Mouse (Mus musculus): Measurements from ENCODE around the gene Mdfic.
A peak's percentile ranks its signal among the peaks of the same experiment; 100 is the strongest.

The Mdfic gene

GRCm38 (mm10) chr6:15742591-15743149 is 22.2 kb downstream of the Mdfic start:
- DNase-seq (ENCODE audit: low read depth, low spot score): no peak

DNA sequence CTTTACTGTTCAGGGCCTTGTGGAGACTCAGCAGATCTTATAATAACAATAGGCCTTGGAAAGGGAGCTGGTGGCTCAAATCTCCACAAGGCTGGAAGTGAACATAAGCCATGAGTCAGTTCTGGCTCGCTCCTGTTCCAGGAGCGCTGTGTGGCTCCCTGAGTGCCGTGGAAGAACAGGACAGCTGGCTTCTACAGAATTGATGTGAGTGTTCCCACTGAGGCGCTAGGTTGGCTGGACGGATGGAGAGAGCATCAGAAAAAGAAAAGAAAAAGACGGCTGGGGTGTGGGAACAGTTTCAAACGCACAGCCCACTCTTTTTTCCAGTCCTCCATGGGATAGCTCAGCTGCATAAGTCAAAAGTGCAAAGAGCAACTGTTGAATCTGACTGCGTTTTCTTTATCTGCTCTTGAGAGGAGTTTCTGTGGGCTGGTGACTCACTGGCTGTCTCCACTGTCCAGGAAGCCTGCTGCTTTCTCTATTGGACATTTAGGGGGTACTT is 22.9 kb downstream of the Mdfic start:
- peak; percentile 82 for DNase-seq (ENCODE audit: low read depth, low spot score)

DNA sequence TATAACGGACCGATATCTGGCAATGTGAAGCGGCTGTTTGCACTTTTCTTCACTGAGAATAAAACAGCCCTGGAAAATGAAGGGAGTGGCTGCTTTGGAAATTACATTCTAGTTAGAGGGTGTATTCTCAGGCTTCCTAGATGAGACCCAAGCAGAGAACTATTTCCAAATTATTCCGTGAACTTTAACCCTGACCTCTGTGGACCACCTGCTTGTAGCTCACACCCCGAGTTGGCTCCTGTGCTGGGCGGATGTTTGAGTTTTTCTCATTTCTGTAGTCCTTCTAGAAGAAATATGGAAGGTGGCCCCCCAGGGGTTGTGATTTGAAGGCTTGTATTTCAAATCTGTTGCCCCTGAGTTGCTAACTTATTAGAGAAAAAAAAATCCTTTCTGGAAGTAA is 23.3 kb downstream of the Mdfic start:
- DNase-seq (ENCODE audit: low read depth, low spot score): no peak

DNA sequence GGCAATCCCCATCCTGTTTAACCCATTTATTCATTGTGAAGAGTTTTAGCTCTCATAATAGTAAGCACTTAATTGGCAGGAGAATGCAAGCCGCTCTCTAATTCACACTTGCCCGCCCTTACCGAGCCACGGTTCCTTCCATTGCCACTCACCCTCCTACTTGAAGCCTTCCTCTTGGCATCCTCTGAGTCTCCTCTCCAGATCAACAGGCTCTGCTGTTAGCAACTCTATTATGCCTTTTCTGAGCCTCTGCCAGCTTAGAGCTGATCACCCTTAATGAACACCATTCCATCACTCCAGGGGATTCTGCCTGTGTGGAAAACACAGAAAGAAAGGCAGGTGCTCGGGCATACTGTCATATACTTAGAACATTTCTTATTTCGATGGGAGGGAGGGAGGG is 24.9 kb downstream of the Mdfic start:
- DNase-seq (ENCODE audit: low read depth, low spot score): no peak

GRCm38 (mm10) chr6:15745891-15746290 is 25.4 kb downstream of the Mdfic start:
- no peak for DNase-seq (ENCODE audit: low read depth, low spot score)

- DNase-seq (ENCODE audit: low read depth, low spot score): no peak
Measured at GRCm38 (mm10) chr6:15747396-15748155, 27.1 kb downstream of the Mdfic start.

DNA sequence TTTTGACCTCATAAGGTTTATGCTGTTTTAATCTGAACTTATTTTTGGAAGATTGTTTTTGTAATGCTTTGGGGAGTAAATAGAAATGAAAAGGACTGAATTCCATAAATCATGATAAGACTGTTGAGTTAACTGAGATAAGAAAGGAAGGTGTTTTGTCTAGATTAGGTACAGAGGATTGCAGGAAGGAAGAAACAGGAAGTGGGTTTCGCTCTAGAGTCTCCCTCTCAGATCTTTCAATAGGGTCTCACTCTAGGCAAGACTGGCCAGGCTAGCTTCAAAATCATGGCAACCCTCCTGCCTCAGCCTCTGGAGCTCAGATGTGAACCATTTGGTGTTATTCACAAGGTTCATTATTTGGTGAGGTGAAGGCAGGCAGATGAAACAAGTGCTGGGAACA is 27.8 kb downstream of the Mdfic start:
- no peak for DNase-seq (ENCODE audit: low read depth, low spot score)

DNA sequence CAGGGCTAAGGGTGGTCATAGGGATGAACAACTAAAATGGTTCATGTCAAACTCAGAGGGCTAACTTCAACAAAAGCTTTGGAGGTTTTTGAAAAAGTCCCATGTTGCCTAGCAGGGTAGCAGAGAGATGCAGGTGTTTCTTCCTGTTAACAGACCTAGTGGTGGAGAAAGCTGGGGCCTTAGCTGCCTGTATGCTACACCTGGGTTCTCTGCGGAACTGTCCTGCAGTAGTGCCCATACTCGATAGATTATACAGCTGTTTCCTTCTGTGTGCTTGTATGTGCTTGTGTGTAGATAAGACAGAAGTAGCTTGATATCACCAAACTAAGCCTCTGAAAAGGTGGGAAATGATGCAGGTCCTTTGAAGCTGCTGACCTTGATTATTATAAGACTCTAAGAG is 28.5 kb downstream of the Mdfic start:
- DNase-seq (ENCODE audit: low read depth, low spot score): no peak

GRCm38 (mm10) chr6:15750101-15750500 is 29.6 kb downstream of the Mdfic start:
- no peak for DNase-seq (ENCODE audit: low read depth, low spot score)

- no peak for DNase-seq (ENCODE audit: low read depth, low spot score)
Measured at GRCm38 (mm10) chr6:15751375-15751774, 30.9 kb downstream of the Mdfic start.

GRCm38 (mm10) chr6:15752160-15752559 is 31.7 kb downstream of the Mdfic start:
- DNase-seq (ENCODE audit: low read depth, low spot score): no peak

DNA sequence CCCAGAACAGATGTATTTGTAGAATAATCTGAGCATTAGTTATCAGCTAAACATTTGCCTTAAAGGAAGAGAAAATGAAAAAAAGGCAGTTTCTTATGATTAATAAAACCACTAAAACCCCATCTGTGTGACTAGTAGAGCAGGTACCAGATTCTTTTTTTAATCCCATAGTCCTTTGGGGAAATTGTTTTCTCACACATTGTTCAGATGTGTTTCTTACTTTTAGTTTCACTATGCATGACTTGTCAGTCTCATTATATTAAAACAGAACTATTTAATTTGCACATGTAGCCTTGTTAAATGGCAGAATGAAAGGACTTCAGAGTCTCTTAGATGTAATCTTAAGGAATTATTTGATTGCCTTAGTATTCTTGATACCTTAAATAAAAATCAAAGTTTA is 32.7 kb downstream of the Mdfic start:
- DNase-seq (ENCODE audit: low read depth, low spot score): no peak

DNA sequence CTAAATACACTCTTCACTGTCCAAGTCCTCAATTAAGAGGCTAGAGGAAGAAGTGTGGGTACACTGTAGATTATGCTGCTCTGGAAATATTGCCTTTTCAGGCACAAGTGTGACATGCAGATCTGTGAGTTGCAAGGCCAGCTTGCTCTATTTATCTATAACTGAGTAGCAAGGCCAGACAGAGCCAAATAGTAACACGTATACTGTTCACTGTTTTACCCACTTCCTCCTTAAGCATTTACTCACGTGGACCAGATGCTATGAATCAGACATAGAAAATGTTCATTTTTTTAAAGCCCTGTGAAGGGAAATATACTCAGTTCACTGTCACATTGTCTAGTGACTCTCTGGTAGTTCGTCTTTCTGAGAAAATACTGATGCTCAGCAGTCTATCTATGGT is 37.9 kb downstream of the Mdfic start:
- DNase-seq (ENCODE audit: low read depth, low spot score): no peak

GRCm38 (mm10) chr6:15760750-15761149 is 40.3 kb downstream of the Mdfic start:
- peak; percentile 18 for DNase-seq (ENCODE audit: low read depth, low spot score)

DNA sequence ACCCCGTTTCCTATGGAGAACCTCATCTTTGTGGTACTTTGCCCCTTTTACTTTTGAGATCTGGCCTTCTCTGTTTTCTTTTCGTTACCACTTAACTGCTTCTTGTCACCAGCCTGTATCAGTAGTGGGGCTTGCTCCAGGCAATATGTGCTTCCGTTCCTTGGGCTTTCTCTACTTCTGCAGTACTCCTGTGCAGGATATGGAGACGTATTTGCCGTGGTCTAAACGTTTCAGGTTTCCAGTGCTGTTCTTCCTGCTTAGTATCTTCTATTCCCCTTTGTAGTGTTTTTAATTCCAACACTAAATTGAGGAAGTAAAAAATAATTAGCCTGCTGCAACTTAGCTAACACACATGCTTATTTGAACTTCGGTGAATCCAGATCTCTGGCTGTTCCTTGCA is 43.6 kb downstream of the Mdfic start:
- no peak for DNase-seq (ENCODE audit: low read depth, low spot score)

DNA sequence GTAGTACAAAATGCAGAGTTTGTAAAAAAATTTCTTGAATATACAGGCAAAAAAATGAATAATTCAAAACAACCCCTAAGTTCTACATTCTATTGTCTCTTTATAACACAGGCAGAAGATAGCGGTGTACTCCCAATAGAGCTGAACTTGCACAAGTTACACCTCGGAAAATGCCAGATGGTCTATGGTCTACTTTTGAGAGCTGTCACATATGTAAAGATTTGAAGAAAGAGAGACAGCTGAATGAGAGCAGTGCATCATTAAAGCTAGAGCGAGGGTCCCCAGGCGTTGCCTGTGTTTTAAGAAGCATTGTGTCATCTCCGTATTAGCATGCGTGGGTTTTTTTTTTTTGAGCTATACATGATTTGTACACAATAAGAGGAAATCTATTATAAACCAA is 47.0 kb downstream of the Mdfic start:
- no peak for DNase-seq (ENCODE audit: low read depth, low spot score)

DNA sequence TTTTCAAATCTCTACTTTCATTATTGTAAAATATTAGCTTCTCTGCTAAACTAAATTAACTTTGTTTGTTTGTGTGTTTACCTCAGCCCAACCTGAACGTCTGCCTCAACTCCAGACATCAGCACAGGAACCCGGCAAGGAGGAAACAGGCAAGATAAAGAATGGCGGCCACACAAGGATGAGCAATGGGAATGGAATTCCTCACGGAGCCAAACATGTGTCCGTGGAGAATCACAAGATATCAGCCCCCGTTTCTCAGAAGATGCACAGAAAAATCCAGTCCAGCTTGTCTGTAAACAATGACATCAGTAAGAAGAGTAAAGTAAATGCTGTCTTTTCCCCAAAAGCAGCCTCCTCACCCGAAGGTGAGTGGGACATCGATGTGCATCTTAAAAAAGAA is 49.7 kb downstream of the Mdfic start:
- DNase-seq (ENCODE audit: low read depth, low spot score): no peak

DNA sequence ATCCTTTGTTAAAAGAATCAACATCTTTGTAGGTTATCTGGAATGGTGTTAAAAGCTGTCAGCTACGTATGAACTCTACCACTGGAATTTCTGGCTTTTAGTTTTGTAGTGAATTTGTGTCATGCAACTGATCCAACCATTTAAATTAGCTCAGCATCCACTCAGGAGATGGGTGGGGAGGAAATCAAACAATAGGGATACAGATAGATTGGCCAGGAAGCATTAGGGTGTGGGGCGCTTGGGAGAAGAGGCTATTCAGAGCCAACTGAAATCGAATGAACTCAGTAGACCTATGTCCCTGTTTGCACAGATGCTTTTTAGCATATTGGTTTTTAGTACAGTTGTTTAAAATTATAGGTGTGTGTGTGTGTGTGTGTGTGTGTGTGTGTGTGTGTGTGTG is 56.6 kb downstream of the Mdfic start:
- no peak for DNase-seq (ENCODE audit: low read depth, low spot score)

- DNase-seq (ENCODE audit: low read depth, low spot score): no peak
Measured at GRCm38 (mm10) chr6:15780127-15780526, 59.7 kb downstream of the Mdfic start.

GRCm38 (mm10) chr6:15780688-15781087 is 60.2 kb downstream of the Mdfic start:
- no peak for DNase-seq (ENCODE audit: low read depth, low spot score)

GRCm38 (mm10) chr6:15789523-15790500 is 69.4 kb downstream of the Mdfic start:
- DNase-seq (ENCODE audit: low read depth, low spot score): peak; percentile 74
